Mouse (Mus musculus) small intestine, adult 10 weeks (tissue): ENCODE measurements around the gene Rbpms2. TPM values are rescaled to one million over a fixed set of nuclear protein-coding genes. Genes with fewer than 3 reads are reported as not detected.

Source experiments
- polyA plus RNA-seq: library from polyadenylated mRNA; stranded (reverse); fragments of 350-450 nt; fragmentation: Illumina TruSeq; extraction: RNeasy Lipid Tissue Mini Kit (QIAGEN cat#74804); gene quantifications from one replicate; pipeline ENCODE4 v1.2.3, GENCODE M21; 2014; ENCODE audit warnings: low replicate concordance

Gene Rbpms2
- 4.4 TPM for polyA plus RNA-seq

DNA sequence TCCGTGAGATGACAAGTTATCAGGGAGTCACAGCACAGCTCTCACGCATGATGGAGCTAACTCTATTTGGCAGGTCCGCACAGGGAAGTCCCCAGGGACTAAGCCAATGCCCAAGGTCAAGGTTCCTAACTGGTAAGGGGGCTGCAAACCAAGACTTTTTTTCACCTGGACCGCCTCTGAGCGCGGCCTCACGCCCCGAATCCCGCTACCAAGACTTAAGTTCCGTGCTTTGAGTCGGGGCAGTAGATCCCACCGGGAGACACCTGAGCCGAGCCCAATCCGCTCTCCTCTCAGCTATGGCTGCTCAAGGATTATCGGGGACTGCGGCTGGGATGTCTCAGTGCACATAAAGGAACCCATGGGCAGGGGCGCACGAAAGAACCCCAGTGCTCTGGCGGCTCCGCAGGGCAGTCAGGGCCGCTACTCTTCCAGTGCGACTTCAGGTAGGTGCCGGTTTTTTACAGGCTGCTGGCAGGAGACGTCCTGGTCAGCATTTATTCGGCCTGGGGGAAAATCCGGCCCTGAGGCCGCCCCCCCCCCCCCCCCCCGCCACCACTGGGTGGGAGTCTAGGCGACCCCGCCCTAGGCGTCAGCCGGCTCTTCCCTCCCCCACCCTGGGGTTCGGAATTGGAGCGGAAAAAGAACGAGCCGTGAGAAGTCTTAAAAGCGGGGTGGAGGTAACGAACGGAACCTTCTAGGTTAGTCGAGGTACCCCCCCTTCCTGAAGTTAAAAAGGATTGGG, at the start of gene Rbpms2:
Gene Rbpms2, plus strand, starts transcription at position 624 of the 742 bp plus-strand sequence.

DNA sequence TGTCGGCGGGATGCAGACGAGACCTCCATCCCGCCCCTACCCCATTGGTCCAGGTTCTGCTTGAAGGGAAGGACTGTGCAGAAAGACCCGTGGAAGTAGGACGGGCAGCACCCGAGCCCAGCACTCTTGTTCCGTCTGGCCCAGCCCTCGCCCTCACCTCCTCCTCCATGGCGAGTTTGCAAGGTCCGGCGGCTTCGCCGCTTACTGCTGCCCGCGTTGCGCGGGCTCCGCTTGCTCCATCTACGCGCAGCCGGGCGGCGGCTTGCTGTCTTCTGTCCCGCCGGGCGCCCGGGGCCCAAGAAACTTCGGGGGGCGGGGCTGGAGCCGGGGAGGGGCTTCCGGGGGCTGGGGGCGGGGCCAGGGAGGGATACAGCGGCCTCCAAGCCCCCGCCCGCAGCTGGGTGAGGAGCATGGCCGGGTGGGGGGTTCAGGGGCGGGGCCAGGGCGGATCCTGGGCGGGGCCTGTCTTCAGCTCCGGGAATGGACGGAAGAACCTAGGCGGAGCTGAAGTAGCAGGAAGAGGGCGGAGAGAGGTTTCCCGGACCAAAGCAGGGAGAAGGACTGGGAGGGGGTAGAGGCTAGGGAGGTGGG, 49.6 kb upstream of the Rbpms2 start, which contains the start of gene Plekho2:
Gene Plekho2, minus strand, starts transcription at position 260 of the 591 bp plus-strand sequence.

DNA sequence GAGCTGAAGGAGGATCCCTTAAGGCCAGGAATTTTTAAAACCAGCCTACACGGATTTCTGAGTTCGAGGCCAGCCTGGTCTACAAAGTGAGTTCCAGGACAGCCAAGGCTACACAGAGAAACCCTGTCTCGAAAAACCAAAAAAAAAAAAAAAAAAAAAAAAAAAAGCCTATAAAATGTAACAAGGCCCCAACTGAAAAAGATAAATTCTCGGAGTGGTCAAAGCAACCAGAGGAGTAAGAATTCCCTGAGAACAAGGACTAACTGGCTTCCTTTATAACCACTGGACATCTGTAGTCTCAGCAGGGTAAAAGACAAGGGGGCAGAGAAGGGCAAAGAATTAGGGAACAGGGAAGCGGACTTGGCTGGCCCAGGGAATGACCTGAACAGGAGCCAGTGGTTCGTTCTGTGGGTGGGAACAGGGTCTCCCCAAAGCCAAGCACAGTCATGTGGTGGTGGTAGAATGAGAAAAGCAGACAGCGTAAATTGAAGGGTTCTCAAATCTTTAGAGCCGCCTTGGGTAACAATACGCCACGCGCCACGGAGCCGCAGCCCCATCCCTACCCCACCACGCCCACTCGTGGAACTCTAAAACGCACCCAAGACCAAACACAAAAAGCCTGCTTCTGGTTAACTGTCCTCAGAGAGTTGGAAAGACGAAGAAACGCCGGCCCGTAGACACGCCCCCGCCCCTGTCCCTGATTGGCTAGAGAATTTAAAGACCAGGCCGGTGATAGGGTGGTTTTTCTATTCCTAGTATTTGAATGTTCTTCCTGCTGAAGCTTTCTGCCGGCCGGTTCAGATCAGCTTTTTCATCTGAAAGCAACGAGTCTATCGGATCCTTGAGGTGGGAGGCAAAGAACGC, 42.8 kb upstream of the Rbpms2 start, which contains the start of gene Pif1:
Gene Pif1, plus strand, starts transcription at position 755 of the 864 bp plus-strand sequence.

GRCm38 (mm10) chr9:65667701-65668100, 38.3 kb downstream of the Rbpms2 start, which contains the start of gene Oaz2:
Oaz2 (plus strand) TSS chr9:65668001.

Other genes starting within 250 kb of the Rbpms2 start
- 0.15 TPM for gene Kbtbd13, start 238.0 kb upstream of the Rbpms2 start, polyA plus RNA-seq
- 0.52 TPM for gene Rasl12, start 231.1 kb upstream of the Rbpms2 start, polyA plus RNA-seq
- gene Slc51b, start 206.7 kb upstream of the Rbpms2 start, polyA plus RNA-seq: 126 TPM
- gene Mtfmt, start 193.9 kb upstream of the Rbpms2 start, polyA plus RNA-seq: 24.4 TPM
- 106 TPM for gene Spg21, start 168.7 kb upstream of the Rbpms2 start, polyA plus RNA-seq
- not detected for gene Ankdd1a, start 109.5 kb upstream of the Rbpms2 start, polyA plus RNA-seq
- 0.63 TPM for gene Plekho2, start 49.6 kb upstream of the Rbpms2 start, polyA plus RNA-seq
- 1.2 TPM for gene Pif1, start 42.5 kb upstream of the Rbpms2 start, polyA plus RNA-seq
- gene Oaz2, start 38.4 kb downstream of the Rbpms2 start, polyA plus RNA-seq: 20.5 TPM
- gene Zfp609, start 197.9 kb downstream of the Rbpms2 start, polyA plus RNA-seq: 5.8 TPM